Mouse (Mus musculus): ENCODE measurements at regions not wholly inside any gene's neighbourhood (a gene's known extent, or its start where the extent isn't known, plus 50 kb on each side); places are given as distances from the start of the nearest gene placed in this dataset.

DNA sequence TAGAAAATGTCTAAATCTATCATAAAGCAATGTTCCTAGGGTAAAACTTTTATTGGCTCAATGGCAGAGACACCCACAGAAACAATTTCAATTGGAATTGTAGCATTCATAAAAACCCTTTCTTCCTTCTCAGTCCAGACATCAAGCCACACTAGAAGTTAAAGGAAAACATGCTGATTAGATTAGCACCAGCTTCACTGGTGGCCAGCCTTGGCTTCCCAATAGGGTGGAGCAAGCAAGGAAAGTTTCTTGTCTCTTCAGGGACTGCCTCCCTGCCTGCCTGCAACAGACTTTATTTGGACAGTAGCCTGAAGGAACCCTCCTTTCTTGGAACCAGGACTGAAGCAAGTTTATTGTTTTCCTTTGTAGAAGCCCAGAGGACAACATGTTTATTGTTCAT, 289.0 kb upstream of the Mef2c start:
- in situ Hi-C loops (cut with MboI, MseI): no loop called here

DNA sequence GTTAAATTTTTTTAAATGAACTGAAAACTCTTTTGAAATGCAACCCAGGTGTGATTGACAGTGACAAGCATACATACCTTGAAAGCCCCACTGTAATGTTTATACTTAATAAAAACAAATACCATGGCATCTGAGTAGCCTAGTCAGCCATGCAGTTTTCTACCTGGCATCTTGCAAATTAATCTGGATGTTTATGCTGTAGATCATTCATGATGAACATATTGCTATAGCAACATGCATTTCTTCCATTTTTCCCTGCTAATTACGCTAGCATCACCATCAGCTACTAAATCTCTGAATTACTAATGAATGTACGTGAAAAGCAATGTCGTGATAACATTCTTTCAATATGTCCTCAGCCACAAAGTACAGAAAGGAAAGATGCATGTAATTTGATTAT, 287.4 kb upstream of the Mef2c start:
- in situ Hi-C loops (cut with MboI, MseI): no loop called here

- in situ Hi-C loops (cut with MboI, MseI): no loop called here
These were observed 251.4 kb upstream of the Mef2c start for GRCm38 (mm10) chr13:83252452-83252851.

GRCm38 (mm10) chr13:83266591-83266990, 237.2 kb upstream of the Mef2c start:
- in situ Hi-C loops (cut with MboI, MseI): no loop called here

DNA sequence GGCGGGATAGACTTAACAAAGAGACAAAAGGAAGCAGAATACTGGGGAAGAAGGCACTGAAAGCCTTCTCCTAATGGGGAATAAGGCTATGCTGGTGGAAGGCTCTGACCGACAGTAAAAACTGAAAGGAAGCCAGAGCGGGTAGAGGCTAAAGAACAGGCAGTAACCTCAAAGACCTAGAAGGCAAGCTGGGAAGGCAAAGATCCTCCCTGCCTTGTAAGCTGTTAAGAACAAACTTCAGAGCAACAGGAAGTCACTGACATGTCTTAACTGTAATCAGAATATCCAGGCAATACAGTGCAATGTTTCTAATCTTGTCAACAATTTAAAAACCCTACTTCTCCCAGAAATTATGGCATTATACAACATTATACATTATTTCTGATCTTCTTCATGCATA, 235.2 kb upstream of the Mef2c start:
- in situ Hi-C loops (cut with MboI, MseI): no loop called here

- in situ Hi-C loops (cut with MboI, MseI): no loop called here
These were observed 225.1 kb upstream of the Mef2c start for GRCm38 (mm10) chr13:83278695-83279094.

- in situ Hi-C loops (cut with MboI, MseI): loop anchor here (25.0 kb wide), 1 partner anchor 355 kb away; no protein-coding TSS in a partner anchor
These were observed 196.1 kb upstream of the Mef2c start for GRCm38 (mm10) chr13:83307696-83308095.

GRCm38 (mm10) chr13:83328488-83328887, 175.3 kb upstream of the Mef2c start:
- in situ Hi-C loops (cut with MboI, MseI): no loop called here

DNA sequence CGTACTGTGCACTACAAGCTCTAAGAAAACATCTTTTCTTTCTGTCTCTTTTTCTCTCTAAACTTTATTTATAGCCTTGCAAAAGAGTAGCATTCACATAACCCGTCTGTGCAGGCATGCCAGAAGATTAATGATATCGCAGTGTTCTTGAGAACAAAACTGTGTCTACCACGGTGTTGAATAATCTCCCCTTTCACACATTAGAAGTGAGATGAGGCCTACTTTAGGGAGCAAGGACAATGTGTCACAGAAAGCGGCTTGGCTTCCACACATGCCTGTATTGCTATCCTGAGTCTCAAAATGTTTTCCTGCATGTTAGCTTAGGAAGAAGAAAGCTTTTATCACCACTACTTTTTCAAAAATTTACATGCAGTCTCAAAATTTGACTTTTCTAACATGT, 170.1 kb upstream of the Mef2c start:
- in situ Hi-C loops (cut with MboI, MseI): loop anchor here (10.0 kb wide), 1 partner anchor 1479 kb away; no protein-coding TSS in a partner anchor

GRCm38 (mm10) chr13:83344611-83345319, 159.1 kb upstream of the Mef2c start:
- in situ Hi-C loops (cut with MboI, MseI): no loop called here

- in situ Hi-C loops (cut with MboI, MseI): no loop called here
These were observed 148.5 kb upstream of the Mef2c start for GRCm38 (mm10) chr13:83355341-83355740.

- in situ Hi-C loops (cut with MboI, MseI): no loop called here
These were observed 143.3 kb upstream of the Mef2c start for GRCm38 (mm10) chr13:83360529-83360928.

DNA sequence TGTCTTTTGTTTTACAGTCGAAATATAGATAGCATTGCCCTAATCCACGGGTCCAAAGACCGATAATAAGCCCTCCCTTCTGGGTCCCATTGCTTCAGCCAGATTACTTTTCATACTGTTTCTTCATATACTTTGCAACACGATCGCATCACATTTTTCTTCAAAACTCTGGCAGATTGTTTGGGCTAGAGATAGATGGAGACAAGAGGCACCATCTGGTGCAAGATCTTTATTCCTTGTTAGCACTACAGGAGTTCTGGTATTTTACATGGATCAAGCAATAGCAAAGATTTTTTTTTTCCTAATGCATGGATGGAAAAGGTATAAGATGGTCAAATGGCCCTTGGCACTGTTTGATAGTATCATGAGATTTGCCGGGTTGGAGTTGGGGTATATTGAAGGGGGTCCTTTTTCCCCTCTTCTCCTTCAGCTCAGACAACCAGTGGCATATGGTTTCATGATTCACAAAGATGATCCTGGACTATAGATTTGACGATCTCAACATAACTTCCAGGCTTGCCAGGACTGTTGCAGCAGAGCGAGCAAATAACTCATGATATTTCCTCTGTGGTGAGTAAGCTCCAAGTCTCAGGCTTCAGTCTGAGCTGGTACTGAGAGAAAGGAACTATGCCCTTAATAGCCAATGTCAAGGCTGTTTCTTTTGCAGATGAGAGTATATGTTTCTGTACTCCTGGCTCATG, 127.6 kb upstream of the Mef2c start:
- in situ Hi-C loops (cut with MboI, MseI): no loop called here

- in situ Hi-C loops (cut with MboI, MseI): no loop called here
These were observed 125.2 kb upstream of the Mef2c start for GRCm38 (mm10) chr13:83378644-83379043.

- in situ Hi-C loops (cut with MboI, MseI): no loop called here
These were observed 121.2 kb upstream of the Mef2c start for GRCm38 (mm10) chr13:83382609-83383008.

DNA sequence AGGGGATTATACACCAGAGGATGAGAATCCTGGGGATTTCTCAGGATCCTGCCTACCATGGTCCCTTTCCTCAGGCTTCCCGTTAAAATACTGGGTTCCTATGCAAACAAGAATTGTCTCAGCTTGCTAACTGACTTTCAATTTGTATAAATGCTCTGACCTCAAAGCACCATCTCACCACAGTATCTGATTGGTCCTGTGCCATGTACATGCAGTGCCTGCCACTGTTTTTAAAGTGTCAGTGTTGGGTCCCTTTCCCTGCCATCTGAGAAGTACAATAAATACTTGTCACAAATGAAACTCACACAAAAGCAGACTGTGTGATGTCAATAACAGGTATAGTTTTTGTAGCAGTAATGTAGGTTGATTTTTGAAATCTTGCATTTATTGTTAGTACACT, 109.1 kb upstream of the Mef2c start:
- in situ Hi-C loops (cut with MboI, MseI): no loop called here

GRCm38 (mm10) chr13:83399381-83399780, 104.5 kb upstream of the Mef2c start:
- in situ Hi-C loops (cut with MboI, MseI): no loop called here

DNA sequence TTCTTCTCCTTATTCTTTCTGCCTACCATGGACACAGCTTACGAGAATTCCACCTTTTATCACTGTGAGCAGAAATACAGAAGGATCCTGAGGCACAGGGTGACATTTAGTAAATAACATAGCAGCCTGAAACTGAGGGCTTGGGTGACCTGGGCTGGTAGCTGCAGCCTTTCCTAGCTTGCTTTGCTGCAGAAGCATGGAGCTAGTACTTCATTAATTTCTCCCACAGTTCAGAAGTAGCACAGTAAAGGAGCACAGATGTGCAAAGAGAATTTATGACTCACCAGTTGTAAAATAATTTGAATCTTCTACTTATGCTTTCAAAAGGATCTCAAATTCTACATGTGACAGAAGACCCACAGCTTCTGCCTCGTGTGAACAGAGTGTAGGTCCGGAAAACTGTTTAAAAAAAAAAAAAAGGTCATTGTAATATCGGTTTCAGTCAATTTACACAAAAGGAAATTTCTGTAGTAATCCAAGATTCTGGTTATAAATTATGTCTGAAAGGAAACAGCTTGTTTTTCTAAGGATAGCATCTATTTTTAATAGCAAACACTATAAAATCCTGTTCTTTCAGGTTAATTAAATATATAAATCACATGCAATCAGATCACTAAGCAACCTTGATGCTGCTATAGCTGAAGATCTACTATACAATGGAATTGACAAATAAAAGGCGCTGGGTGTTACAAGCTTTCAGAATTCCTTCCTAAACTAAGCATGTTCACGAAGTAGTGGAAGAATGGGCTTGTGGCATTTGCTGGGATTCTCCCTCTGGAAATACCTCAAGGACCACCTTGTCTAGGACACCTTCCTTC, 64.0 kb upstream of the Mef2c start:
- in situ Hi-C loops (cut with MboI, MseI): no loop called here

DNA sequence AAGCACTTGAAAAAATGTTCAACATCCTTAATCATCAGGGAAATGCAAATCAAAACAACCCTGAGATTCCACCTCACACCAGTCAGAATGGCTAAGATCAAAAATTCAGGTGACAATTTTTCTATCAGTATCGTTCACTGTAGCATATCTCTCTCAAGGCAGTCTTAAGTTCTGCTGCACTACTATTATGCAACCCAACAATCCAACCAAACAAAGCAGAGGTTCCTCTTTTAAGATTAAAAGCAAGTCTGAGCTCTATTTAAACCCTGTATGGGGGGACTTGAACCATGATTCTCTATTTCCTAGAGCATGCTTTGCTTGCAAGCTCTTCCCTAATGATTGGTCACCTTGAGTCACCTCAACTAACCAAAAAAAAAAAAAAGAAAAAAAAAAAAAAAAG, 59.6 kb upstream of the Mef2c start:
- in situ Hi-C loops (cut with MboI, MseI): no loop called here

- in situ Hi-C loops (cut with MboI, MseI): no loop called here
These were observed 53.0 kb upstream of the Mef2c start for GRCm38 (mm10) chr13:83450820-83451219.

GRCm38 (mm10) chr13:83452987-83453386, 50.8 kb upstream of the Mef2c start:
- in situ Hi-C loops (cut with MboI, MseI): no loop called here
